Mouse (Mus musculus) brain, embryonic 18.5 days (tissue): ENCODE results near the gene Gm10665.
"Not testable (repeated sequence)": the region's sequence is repeated elsewhere in the genome, so short reads cannot be mapped to it uniquely, and the experiment has no call there.

Experiments
- DNase-seq: peaks from one replicate; pipeline ENCODE4 v3.0.0-alpha.2; 2012; ENCODE audit warnings: low read depth, low spot score

Gene Gm10665

GRCm38 (mm10) chr7:22463975-22464374 lies at the start of gene Gm10665:
Gene Gm10665, minus strand, starts transcription at chr7:22464075.
- not testable (repeated sequence) for DNase-seq

- DNase-seq: not testable (repeated sequence)
These were observed 35.7 kb upstream of the Gm10665 start, which contains the start of gene Vmn1r151 for GRCm38 (mm10) chr7:22499578-22499977. Gene Vmn1r151, minus strand, starts transcription at chr7:22499678.

- DNase-seq: not testable (repeated sequence)
These were observed 25.7 kb downstream of the Gm10665 start, which contains the start of gene Vmn1r149 for GRCm38 (mm10) chr7:22438129-22438528. Gene Vmn1r149, minus strand, starts transcription at chr7:22438229.

- DNase-seq: not testable (repeated sequence)
These were observed 50.6 kb downstream of the Gm10665 start, which contains the start of gene Vmn1r148 for GRCm38 (mm10) chr7:22413283-22413682. Gene Vmn1r148, plus strand, starts transcription at chr7:22413583.
